Mouse (Mus musculus) small intestine, adult 10 weeks (tissue): Measurements from ENCODE around the gene Siae. TPM values are rescaled to one million over a fixed set of nuclear protein-coding genes. Genes with fewer than 3 reads are reported as not detected.

Source experiments
- polyA plus RNA-seq: library from polyadenylated mRNA; stranded (reverse); fragments of 350-450 nt; fragmentation: Illumina TruSeq; extraction: RNeasy Lipid Tissue Mini Kit (QIAGEN cat#74804); gene quantifications from one replicate; pipeline ENCODE4 v1.2.3, GENCODE M21; 2014; ENCODE audit warnings: low replicate concordance

Gene Siae
- polyA plus RNA-seq, result 43.5 TPM

GRCm38 (mm10) chr9:37554838-37555748, at the start of gene Siae:
Siae (plus strand) TSS chr9:37555698.

DNA sequence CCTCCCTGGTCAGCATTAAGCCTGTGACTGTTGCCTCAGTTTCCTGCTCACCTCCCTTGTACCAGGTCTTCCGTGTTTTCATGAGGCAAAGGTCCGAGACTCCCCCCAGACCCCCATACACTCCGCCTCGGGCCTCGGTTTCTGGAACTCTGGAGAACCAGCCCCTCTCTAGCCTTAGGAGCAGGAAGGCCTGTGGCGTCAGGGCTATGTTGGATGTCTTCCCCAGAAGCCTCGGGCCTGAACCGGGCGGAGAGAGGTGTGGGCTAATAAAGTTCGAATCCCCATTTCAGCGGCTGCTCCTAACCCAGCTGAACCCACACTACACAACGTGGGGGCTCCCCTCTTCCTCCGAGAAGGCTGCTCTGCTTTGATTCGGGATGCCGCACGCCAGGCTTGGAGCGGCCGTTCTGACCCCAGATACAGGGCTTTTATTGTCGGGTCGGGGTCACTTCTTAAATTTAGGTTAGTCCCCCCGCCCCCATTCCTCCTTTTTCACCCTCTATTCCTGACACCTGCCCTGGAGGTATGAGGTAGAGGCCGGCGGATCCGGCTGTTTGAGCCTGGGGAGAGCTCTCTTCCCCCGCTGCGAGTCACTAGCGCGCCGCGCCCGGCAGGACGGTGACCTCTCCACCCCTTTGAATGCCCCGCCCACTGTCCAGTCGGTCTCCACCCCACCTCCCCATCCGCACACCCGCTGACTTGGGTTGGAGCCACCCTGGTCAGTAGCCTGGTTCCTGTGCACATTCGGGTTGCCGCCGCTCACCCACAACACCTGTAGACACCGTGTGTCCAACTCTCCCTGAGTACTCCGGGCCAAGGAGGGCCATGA, 27.9 kb upstream of the Siae start, which contains the start of gene Esam:
TSS of gene Esam (plus strand) at position 683 of the 829 bp plus-strand sequence.

GRCm38 (mm10) chr9:37539170-37540025, 16.1 kb upstream of the Siae start, which contains the start of gene Vsig2:
Vsig2 (plus strand) TSS chr9:37539255.

DNA sequence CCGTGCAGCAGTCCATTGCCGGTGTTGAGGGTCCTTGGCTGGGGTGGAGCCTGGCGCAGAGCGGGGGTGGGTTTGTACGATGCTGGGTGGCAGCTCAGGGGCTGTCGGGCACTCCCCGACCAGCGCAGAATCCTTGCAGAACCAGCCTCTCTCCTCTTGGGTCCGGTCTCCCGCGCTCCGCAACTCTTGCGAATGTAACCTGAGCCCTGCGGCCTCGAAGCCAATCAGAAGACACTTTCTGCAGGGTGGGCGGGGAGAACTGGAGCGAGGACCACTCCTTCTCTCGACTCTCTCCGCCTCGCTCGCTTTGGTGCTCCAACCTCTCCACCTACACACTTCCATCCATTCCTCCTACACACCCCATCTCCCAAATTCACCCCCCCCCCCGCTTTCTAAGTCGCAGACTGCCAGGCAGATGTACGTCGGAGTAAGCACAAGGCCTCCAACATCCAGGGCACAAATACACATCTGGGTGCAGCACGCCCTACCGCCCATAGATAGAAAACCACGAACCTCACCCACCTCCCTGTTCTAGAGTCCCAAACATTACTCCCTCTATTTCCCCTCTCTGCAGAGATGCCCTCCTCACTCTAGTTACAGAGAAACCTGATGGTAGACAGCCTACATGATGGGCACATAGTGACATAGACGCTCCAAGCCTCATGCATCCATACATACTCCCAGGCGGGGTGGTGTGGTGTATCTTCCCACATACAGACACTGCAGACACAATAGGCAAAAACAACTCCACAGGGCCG, 2.8 kb upstream of the Siae start, which contains the start of gene Nrgn:
TSS of gene Nrgn (minus strand) at position 369 of the 758 bp plus-strand sequence.

GRCm38 (mm10) chr9:37613182-37613910, 57.8 kb downstream of the Siae start, which contains the start of gene Spa17:
Spa17 (minus strand) TSS chr9:37613722.

DNA sequence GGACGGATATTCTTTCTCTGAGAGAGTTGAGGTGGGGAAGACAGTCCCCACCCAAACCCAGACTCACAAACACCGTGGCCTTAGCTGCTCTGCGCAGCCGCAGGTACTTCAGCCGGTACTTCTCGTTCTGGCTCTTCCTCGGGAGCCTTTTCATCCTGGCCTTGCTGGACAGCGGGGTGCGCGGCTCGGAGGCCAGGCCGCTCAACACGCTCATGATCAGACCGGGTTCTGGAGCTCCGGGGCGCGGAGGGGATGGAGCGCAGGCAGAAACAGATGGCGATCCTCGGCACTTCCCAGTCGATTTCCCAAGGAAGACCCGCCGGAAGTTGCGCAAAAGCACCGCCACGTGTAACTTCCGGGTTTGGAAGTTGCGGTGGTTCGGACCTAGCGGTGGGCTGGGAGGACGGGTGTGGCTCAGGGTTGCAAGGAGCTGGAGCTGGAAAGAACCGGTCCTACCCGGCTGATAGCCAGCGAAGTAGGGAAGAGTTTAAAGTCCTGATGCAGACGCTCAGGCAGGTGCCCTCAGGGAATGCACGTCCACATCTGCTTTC, 101.5 kb downstream of the Siae start, which contains the start of gene Tbrg1:
TSS of gene Tbrg1 (minus strand) at position 382 of the 551 bp plus-strand sequence.

GRCm38 (mm10) chr9:37669115-37669514, 113.6 kb downstream of the Siae start, which contains the start of gene Panx3:
Panx3 (minus strand) TSS chr9:37669235.

Other genes with a start within 250 kb of the Siae start
- 3.4 TPM for gene Ccdc15, start 207.3 kb upstream of the Siae start, polyA plus RNA-seq
- not detected for gene Hepacam, start 188.3 kb upstream of the Siae start, polyA plus RNA-seq
- 0.41 TPM for gene Robo4, start 153.8 kb upstream of the Siae start, polyA plus RNA-seq
- gene Robo3, start 122.5 kb upstream of the Siae start, polyA plus RNA-seq, result not detected
- 42.6 TPM for gene Msantd2, start 66.4 kb upstream of the Siae start, polyA plus RNA-seq
- gene Esam, start 27.6 kb upstream of the Siae start, polyA plus RNA-seq, result 2.2 TPM
- gene Vsig2, start 16.4 kb upstream of the Siae start, polyA plus RNA-seq, result 2.5 TPM
- not detected for gene Nrgn, start 2.8 kb upstream of the Siae start, polyA plus RNA-seq
- gene Spa17, start 58.0 kb downstream of the Siae start, polyA plus RNA-seq, result 12.0 TPM
- gene Tbrg1, start 101.6 kb downstream of the Siae start, polyA plus RNA-seq, result 25.2 TPM
- gene Panx3, start 113.5 kb downstream of the Siae start, polyA plus RNA-seq, result not detected
- not detected for gene Olfr160, start 160.6 kb downstream of the Siae start, polyA plus RNA-seq
- gene Olfr874, start 189.4 kb downstream of the Siae start, polyA plus RNA-seq, result not detected
- not detected for gene Olfr875, start 216.2 kb downstream of the Siae start, polyA plus RNA-seq
- not detected for gene Olfr876, start 247.3 kb downstream of the Siae start, polyA plus RNA-seq